In the genomic region with DNA sequence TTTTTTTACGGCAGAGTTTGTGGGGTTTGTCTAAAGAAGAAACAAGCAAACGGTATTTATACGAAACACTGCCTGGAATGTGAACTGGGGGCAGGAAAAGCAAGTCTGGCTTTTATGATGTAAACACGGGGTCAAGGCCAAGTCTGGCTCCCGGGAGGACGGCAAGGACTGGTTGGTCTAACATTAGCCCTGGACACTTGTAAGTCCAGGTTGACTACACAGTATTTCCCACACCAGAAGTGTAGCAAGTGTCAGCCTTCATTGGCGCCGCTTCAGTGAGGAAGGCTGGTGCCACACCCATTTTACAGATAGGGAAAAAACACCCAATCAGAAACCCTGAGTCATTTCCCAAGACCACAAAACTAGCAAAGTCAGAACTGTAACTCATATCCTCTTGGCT, we compare ENCODE assay signal across 9 mouse cellular contexts. TPM values are rescaled to one million over a fixed set of nuclear protein-coding genes. Genes with fewer than 3 reads are reported as not detected.
DNase-seq lines count a peak whose midpoint lies in the region; ATAC-seq and TF ChIP-seq lines count a peak whose summit lies in the region.
"Had no signal": no experiment of that assay in that cellular context is flagged by ENCODE, and none has a peak within 500 bp of the region (broad histone marks: within the 10 kb centered on the region; RNA-seq: fewer than 3 reads in every experiment).

No protein-coding gene starts in this region.

- H3K9ac ChIP-seq in intestine, embryonic 16.5 days (ENCODE audit: low read depth, low read length): no peak overlapping the region
- H3K9ac ChIP-seq in midbrain, embryonic 13.5 days (replicated peaks): no peak overlapping the region
- H3K9ac ChIP-seq: neural tube, embryonic 12.5 days had no signal

- H3K27me3 ChIP-seq in intestine, embryonic 16.5 days (replicated peaks; ENCODE audit: control insufficient read depth, insufficient read depth, low read length): no peaks in the 10 kb centered on the region
- H3K27me3 ChIP-seq in midbrain, embryonic 13.5 days: peaks cover 8% of the 10 kb centered on the region; the same call in 1 of the 2 replicates
- no peaks in the 10 kb centered on the region for H3K27me3 ChIP-seq in thymus, adult 2 months (ENCODE audit: control insufficient read depth, insufficient read depth, low read length)
- H3K27me3 ChIP-seq: neural tube, embryonic 12.5 days had no signal

- peak; percentile 49 for DNase-seq in cerebellum, adult 9-11 months
- no peak for DNase-seq in cerebellum, adult 18-20 months
- DNase-seq in c-Kit-negative CD71-positive TER-119-positive erythroid progenitor cells, embryonic 14.5 days (ENCODE audit: low read depth, low spot score): peak; percentile 17
- peak; percentile 54 for DNase-seq in lung, postnatal 36 days
- no peak for DNase-seq in thymus, adult 2 months
- no peak for DNase-seq in ovary, postnatal 10 days (ENCODE audit: low spot score)

- peak; percentile 21 for ATAC-seq in intestine, embryonic 16.5 days
- ATAC-seq in midbrain, embryonic 13.5 days: no peak

- TF ChIP-seq POLR2A in thymus, adult 2 months (IDR thresholded peaks at IDR 0.05; ENCODE audit: control insufficient read depth, extremely low read depth, insufficient read depth, low read length, poor library complexity): no peak

- WGBS in intestine, embryonic 16.5 days: 34% methylated on average over 8 of the region's 8 CpGs
- WGBS in midbrain, embryonic 13.5 days: 73% methylated on average over 8 of the region's 8 CpGs
- 88% methylated on average over 8 of the region's 8 CpGs for WGBS in thymus, adult 2 months

- H3K9me3 ChIP-seq in intestine, embryonic 16.5 days (ENCODE audit: control insufficient read depth, low read length): no peaks in the 10 kb centered on the region; the same call in 1 of the 2 replicates
- no peaks in the 10 kb centered on the region for H3K9me3 ChIP-seq in midbrain, embryonic 13.5 days
- H3K9me3 ChIP-seq: neural tube, embryonic 12.5 days had no signal

- no peak overlapping the region for H3K4me2 ChIP-seq in intestine, embryonic 16.5 days (ENCODE audit: low read depth, low read length)
- no peak overlapping the region for H3K4me2 ChIP-seq in midbrain, embryonic 13.5 days (replicated peaks)
- H3K4me2 ChIP-seq: neural tube, embryonic 12.5 days had no signal

- H3K4me3 ChIP-seq in intestine, embryonic 16.5 days (ENCODE audit: low read length): no peak overlapping the region
- H3K4me3 ChIP-seq in midbrain, embryonic 13.5 days (replicated peaks): no peak overlapping the region
- H3K4me3 ChIP-seq in thymus, adult 2 months (ENCODE audit: control insufficient read depth, insufficient read depth, low read length): no peak overlapping the region
- H3K4me3 ChIP-seq: neural tube, embryonic 12.5 days had no signal

- no peaks in the 10 kb centered on the region for H3K36me3 ChIP-seq in intestine, embryonic 16.5 days (ENCODE audit: control insufficient read depth, insufficient read depth, low read length)
- no peaks in the 10 kb centered on the region for H3K36me3 ChIP-seq in midbrain, embryonic 13.5 days
- H3K36me3 ChIP-seq in thymus, adult 2 months (ENCODE audit: control insufficient read depth, insufficient read depth, low read length): no peaks in the 10 kb centered on the region
- H3K36me3 ChIP-seq: neural tube, embryonic 12.5 days had no signal

- H3K27ac ChIP-seq in intestine, embryonic 16.5 days (ENCODE audit: low read length): peak overlapping the region; percentile 79
- H3K27ac ChIP-seq in midbrain, embryonic 13.5 days: no peak overlapping the region
- no peak overlapping the region for H3K27ac ChIP-seq in thymus, adult 2 months (ENCODE audit: control insufficient read depth, insufficient read depth, low read length)
- H3K27ac ChIP-seq: neural tube, embryonic 12.5 days had no signal

- H3K4me1 ChIP-seq in intestine, embryonic 16.5 days (ENCODE audit: control insufficient read depth, insufficient read depth, low read length): peaks cover 66% of the 10 kb centered on the region
- peaks cover 18% of the 10 kb centered on the region for H3K4me1 ChIP-seq in midbrain, embryonic 13.5 days (replicated peaks)
- no peaks in the 10 kb centered on the region for H3K4me1 ChIP-seq in thymus, adult 2 months (replicated peaks; ENCODE audit: control insufficient read depth, insufficient read depth, low read length)

- no peak for TF ChIP-seq CTCF in thymus, adult 2 months (IDR thresholded peaks at IDR 0.05; ENCODE audit: borderline replicate concordance, control insufficient read depth, extremely low read depth, insufficient read depth, low read length, poor library complexity)

RNA-seq across cellular contexts. Expression of gene Tmem51, which starts 18.8 kb away (rescaled TPM):
- polyA plus RNA-seq in intestine, embryonic 16.5 days (2015; fragmentation: Nextera tagmentation; extraction: Ambion mirVana): 160 and 206 TPM in 2 replicates
- 5.7 and 6.4 TPM in 2 replicates for polyA plus RNA-seq in midbrain, embryonic 13.5 days (2015; fragmentation: Nextera tagmentation; extraction: Ambion mirVana)
- 8.0 and 9.6 TPM in 2 replicates for polyA plus RNA-seq in thymus, adult 2 months (2012; rRNA removed)

RNA-seq across cellular contexts. Expression of gene Fhad1, which starts 50.4 kb away (rescaled TPM):
- 1.4 and 2.3 TPM in 2 replicates for polyA plus RNA-seq in intestine, embryonic 16.5 days (2015; fragmentation: Nextera tagmentation; extraction: Ambion mirVana)
- 3.0 and 3.4 TPM in 2 replicates for polyA plus RNA-seq in midbrain, embryonic 13.5 days (2015; fragmentation: Nextera tagmentation; extraction: Ambion mirVana)
- polyA plus RNA-seq in thymus, adult 2 months (2012; rRNA removed): 0.78 and 1.1 TPM in 2 replicates

Comparison
In these comparisons a context has a peak if more than half of its experiments do, and no peak if none do; other contexts are left out.
1. DNase-seq: peak in cerebellum, adult 9-11 months (single experiment), c-Kit-negative CD71-positive TER-119-positive erythroid progenitor cells, embryonic 14.5 days (single experiment) and lung, postnatal 36 days (single experiment); none in cerebellum, adult 18-20 months (0 of 2), thymus, adult 2 months (single experiment) and ovary, postnatal 10 days (single experiment).
2. RNA of gene Tmem51, which starts 18.8 kb away (polyA plus RNA-seq): 160 to 206 TPM in intestine, embryonic 16.5 days; 8.0 to 9.6 TPM in thymus, adult 2 months and 5.7 to 6.4 TPM in midbrain, embryonic 13.5 days; every median in the first group is over 10 times any median in the second.